Comparison of ENCODE assay signal across 10 mouse cellular contexts in the genomic region with DNA sequence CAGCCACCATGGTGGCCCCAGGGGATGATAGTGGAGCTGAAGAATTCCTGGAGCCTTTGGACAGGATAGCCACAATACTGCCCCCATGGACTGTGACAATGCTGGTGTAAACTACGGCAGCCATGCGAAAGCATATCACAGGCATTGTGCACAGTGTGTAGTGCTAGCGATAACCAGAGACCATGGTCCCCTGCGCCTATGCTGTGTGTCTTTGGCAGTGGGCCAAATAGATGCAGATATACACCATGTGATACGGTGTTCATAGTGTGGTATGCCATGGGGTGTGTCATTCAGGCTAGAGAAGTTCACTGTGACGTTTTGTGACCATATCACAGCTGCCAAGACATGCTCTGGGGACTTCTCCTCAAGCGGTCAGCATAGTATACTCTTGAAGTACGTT.
DNase-seq lines count a peak whose midpoint lies in the region; ATAC-seq and TF ChIP-seq lines count a peak whose summit lies in the region.
"Had no signal": no experiment of that assay in that cellular context is flagged by ENCODE, and none has a peak within 500 bp of the region (broad histone marks: within the 10 kb centered on the region; RNA-seq: fewer than 3 reads in every experiment).

No protein-coding gene starts in this region.

- no peak overlapping the region for H3K9ac ChIP-seq in heart, postnatal 0 days (replicated peaks; ENCODE audit: low read depth, low read length)
- H3K9ac ChIP-seq in MEL (ENCODE audit: control insufficient read depth, low read depth, low read length, poor library complexity, severe bottlenecking) = no peak overlapping the region
- H3K9ac ChIP-seq in forebrain, embryonic 12.5 days = no peak overlapping the region
- no peak overlapping the region for H3K9ac ChIP-seq in limb, embryonic 13.5 days

- peak overlapping the region; percentile 23; the same call in 1 of the 2 replicates for H3K4me2 ChIP-seq in heart, postnatal 0 days (ENCODE audit: low read depth, low read length)
- H3K4me2 ChIP-seq in forebrain, embryonic 12.5 days = no peak overlapping the region
- H3K4me2 ChIP-seq in limb, embryonic 13.5 days (replicated peaks) = no peak overlapping the region

- no peak for TF ChIP-seq RAD21 in MEL (IDR thresholded peaks at IDR 0.05; ENCODE audit: low read depth, low read length)

- peaks cover 22% of the 10 kb centered on the region for H3K4me1 ChIP-seq in heart, postnatal 0 days (ENCODE audit: control insufficient read depth, insufficient read depth)
- H3K4me1 ChIP-seq in MEL (ENCODE audit: control insufficient read depth in 1 of 2, insufficient read depth in 2 of 2, low read length in 2 of 2) = 0 out of 4 replicates have a peak, but pooled peaks cover 0 to 3% of the 10 kb centered on the region in 2 experiments
- H3K4me1 ChIP-seq in forebrain, embryonic 12.5 days = peaks cover 23% of the 10 kb centered on the region
- peaks cover 49% of the 10 kb centered on the region for H3K4me1 ChIP-seq in limb, embryonic 13.5 days

- H3K27me3 ChIP-seq in heart, postnatal 0 days (ENCODE audit: control insufficient read depth, insufficient read depth, low read length) = no peaks in the 10 kb centered on the region
- no peaks in the 10 kb centered on the region for H3K27me3 ChIP-seq in MEL (ENCODE audit: control insufficient read depth in 1 of 2, insufficient read depth in 2 of 2, low read length in 2 of 2)
- no peaks in the 10 kb centered on the region for H3K27me3 ChIP-seq in forebrain, embryonic 12.5 days
- no peaks in the 10 kb centered on the region for H3K27me3 ChIP-seq in limb, embryonic 13.5 days
- H3K27me3 ChIP-seq: CH12.LX had no signal

- no peaks in the 10 kb centered on the region for H3K9me3 ChIP-seq in heart, postnatal 0 days (replicated peaks; ENCODE audit: control insufficient read depth, low read length)
- H3K9me3 ChIP-seq in MEL (replicated peaks; ENCODE audit: insufficient read depth, low read length) = no peaks in the 10 kb centered on the region
- peaks cover 9% of the 10 kb centered on the region for H3K9me3 ChIP-seq in forebrain, embryonic 12.5 days
- H3K9me3 ChIP-seq in limb, embryonic 13.5 days = peaks cover 14% of the 10 kb centered on the region

- H3K79me2 ChIP-seq in MEL (ENCODE audit: control insufficient read depth, insufficient read depth, low read length, poor library complexity) = no peaks in the 10 kb centered on the region

- no peak for TF ChIP-seq POLR2A in MEL (IDR thresholded peaks at IDR 0.05; ENCODE audit: control insufficient read depth in 1 of 2, insufficient read depth in 1 of 2, low read depth in 1 of 2, low read length in 2 of 2, poor library complexity in 1 of 2)

- H3K4me3 ChIP-seq in heart, postnatal 0 days (ENCODE audit: low read depth, low read length) = no peak overlapping the region
- no peak overlapping the region for H3K4me3 ChIP-seq in MEL (ENCODE audit: control insufficient read depth in 1 of 2, insufficient read depth in 1 of 2, low read depth in 2 of 2, low read length in 2 of 2)
- no peak overlapping the region for H3K4me3 ChIP-seq in forebrain, embryonic 12.5 days (replicated peaks)
- no peak overlapping the region for H3K4me3 ChIP-seq in limb, embryonic 13.5 days

- 15% methylated on average over 8 of the region's 8 CpGs for WGBS in heart, postnatal 0 days
- 68% methylated on average over 8 of the region's 8 CpGs for WGBS in forebrain, embryonic 12.5 days
- 60% methylated on average over 8 of the region's 8 CpGs for WGBS in limb, embryonic 13.5 days

- TF ChIP-seq CTCF in heart, postnatal 0 days (IDR thresholded peaks at IDR 0.05; ENCODE audit: low read depth) = no peak
- TF ChIP-seq CTCF in MEL (IDR thresholded peaks at IDR 0.05 in 2 of 3, conservative IDR thresholded peaks at IDR 0.05 in 1 of 3; ENCODE audit: control insufficient read depth in 1 of 3, insufficient read depth in 1 of 3, low read depth in 2 of 3, low read length in 3 of 3, poor library complexity in 1 of 3, severe bottlenecking in 1 of 3) = no peak

- peaks cover 4% of the 10 kb centered on the region; the same call in 1 of the 2 replicates for H3K36me3 ChIP-seq in heart, postnatal 0 days (replicated peaks; ENCODE audit: control insufficient read depth, insufficient read depth, low read length)
- H3K36me3 ChIP-seq in MEL (ENCODE audit: control insufficient read depth in 1 of 2, insufficient read depth in 2 of 2, low read length in 2 of 2) = no peaks in the 10 kb centered on the region
- no peaks in the 10 kb centered on the region for H3K36me3 ChIP-seq in forebrain, embryonic 12.5 days (replicated peaks)
- peaks cover 20% of the 10 kb centered on the region for H3K36me3 ChIP-seq in limb, embryonic 13.5 days

- no peak for TF ChIP-seq EP300 in heart, postnatal 0 days (IDR thresholded peaks at IDR 0.05; ENCODE audit: low read depth)
- TF ChIP-seq EP300 in MEL (IDR thresholded peaks at IDR 0.05; ENCODE audit: low read depth in 1 of 2, low read length in 2 of 2) = peak; percentile 13 to 22; a peak in 1 of 4 replicates

- DNase-seq in heart, postnatal 0 days (ENCODE audit: low spot score) = peak; percentile 35
- no peak for DNase-seq in heart, adult 18-20 months
- peak; percentile 70 for DNase-seq in MEL (ENCODE audit: low read depth, low spot score)
- no peak for DNase-seq in B cell, adult 2 months
- DNase-seq in cerebellum, adult 9-11 months = no peak
- DNase-seq: lung, postnatal 36 days had no signal

- no peak overlapping the region; the same call in 1 of the 2 replicates for H3K27ac ChIP-seq in heart, postnatal 0 days (ENCODE audit: low read depth)
- H3K27ac ChIP-seq in MEL (ENCODE audit: control insufficient read depth, low read depth, low read length) = no peak overlapping the region
- peak overlapping the region; percentile 61; the same call in 1 of the 2 replicates for H3K27ac ChIP-seq in forebrain, embryonic 12.5 days
- H3K27ac ChIP-seq in limb, embryonic 13.5 days = peak overlapping the region; percentile 92

- peak; percentile 76 for ATAC-seq in heart, postnatal 0 days (ENCODE audit: insufficient read depth, low read depth)
- ATAC-seq in forebrain, embryonic 12.5 days (ENCODE audit: low FRiP score) = peak; percentile 62; the same call in 1 of the 2 replicates
- peak; percentile 71 for ATAC-seq in limb, embryonic 13.5 days (ENCODE audit: low FRiP score, low read depth)
- no peak for ATAC-seq in erythroid progenitor cell, adult 5-6 weeks (replicated peaks; ENCODE audit: low FRiP score, poor library complexity, severe bottlenecking)

TF ChIP-seq in MEL, 35 proteins besides CTCF, POLR2A, EP300 and RAD21 (continues in another document):
- TF ChIP-seq CHD1 (IDR thresholded peaks at IDR 0.05; ENCODE audit: low read depth, low read length) (no peak), GATA1 (IDR thresholded peaks at IDR 0.05; ENCODE audit: low read depth, low read length) (no peak), GABPA (IDR thresholded peaks at IDR 0.05; ENCODE audit: low read depth, low read length) (no peak), RCOR1 (IDR thresholded peaks at IDR 0.05; ENCODE audit: low read depth, low read length) (no peak), ZC3H11A (IDR thresholded peaks at IDR 0.05; ENCODE audit: low read depth, low read length) (no peak), NRF1 (IDR thresholded peaks at IDR 0.05; ENCODE audit: insufficient read depth, low read depth, low read length, poor library complexity, severe bottlenecking) (no peak), TAL1 (IDR thresholded peaks at IDR 0.05; ENCODE audit: low read length) (no peak), ELF1 (IDR thresholded peaks at IDR 0.05; ENCODE audit: low read depth, low read length) (no peak), MAX (IDR thresholded peaks at IDR 0.05; ENCODE audit: low read length) (peak; percentile 43; the same call in 1 of the 2 replicates), MYC (IDR thresholded peaks at IDR 0.05; ENCODE audit: low read depth, low read length) (no peak), UBTF (IDR thresholded peaks at IDR 0.05; ENCODE audit: borderline replicate concordance, insufficient read depth, low read depth, low read length) (no peak), E2F4 (IDR thresholded peaks at IDR 0.05; ENCODE audit: borderline replicate concordance, low read depth, low read length) (no peak), CHD2 (IDR thresholded peaks at IDR 0.05; ENCODE audit: low read length) (no peak), ZNF384 (IDR thresholded peaks at IDR 0.05; ENCODE audit: low read depth, low read length) (no peak), POLR2AphosphoS2 (IDR thresholded peaks at IDR 0.05; ENCODE audit: low read length) (no peak), SMC3 (IDR thresholded peaks at IDR 0.05; ENCODE audit: low read depth, low read length) (no peak), TBP (IDR thresholded peaks at IDR 0.05; ENCODE audit: low read depth, low read length) (no peak), SIN3A (IDR thresholded peaks at IDR 0.05; ENCODE audit: low read length) (no peak), ETS1 (IDR thresholded peaks at IDR 0.05; ENCODE audit: low read depth, low read length) (peak; percentile 55), TCF12 (IDR thresholded peaks at IDR 0.05; ENCODE audit: low read depth, low read length) (no peak), POLR2AphosphoS5 (IDR thresholded peaks at IDR 0.05; ENCODE audit: borderline replicate concordance, low read depth, low read length) (no peak), USF2 (IDR thresholded peaks at IDR 0.05; ENCODE audit: borderline replicate concordance in 1 of 2, insufficient read depth in 1 of 2, low read depth in 1 of 2, low read length in 2 of 2) (no peak), MEF2A (IDR thresholded peaks at IDR 0.05; ENCODE audit: extremely low read depth, insufficient replicate concordance, low read depth, low read length, poor library complexity, severe bottlenecking) (no peak), MYB (IDR thresholded peaks at IDR 0.05; ENCODE audit: low read depth, low read length) (no peak), NELFE (IDR thresholded peaks at IDR 0.05; ENCODE audit: low read depth, low read length) (no peak), ZKSCAN1 (IDR thresholded peaks at IDR 0.05; ENCODE audit: low read depth, low read length) (no peak), ZMIZ1 (IDR thresholded peaks at IDR 0.05; ENCODE audit: low read depth, low read length) (no peak), HCFC1 (IDR thresholded peaks at IDR 0.05; ENCODE audit: low read depth, low read length) (no peak), USF1 (IDR thresholded peaks at IDR 0.05; ENCODE audit: low read depth, low read length) (peak; percentile 65; the same call in 1 of the 2 replicates), MAZ (IDR thresholded peaks at IDR 0.05; ENCODE audit: low read depth, low read length) (no peak), MXI1 (IDR thresholded peaks at IDR 0.05; ENCODE audit: low read depth, low read length) (peak; percentile 58; the same call in 1 of the 2 replicates), MAFK (IDR thresholded peaks at IDR 0.05; ENCODE audit: borderline replicate concordance, low read depth, low read length) (no peak), JUND (IDR thresholded peaks at IDR 0.05; ENCODE audit: low read depth, low read length) (no peak), KAT2A (conservative IDR thresholded peaks at IDR 0.05; ENCODE audit: low read depth, low read length) (no peak)

Comparison
In these comparisons a context has a peak if more than half of its experiments do, and no peak if none do; other contexts are left out.
1. DNase-seq: peak in heart, postnatal 0 days (single experiment) and MEL (single experiment); none in heart, adult 18-20 months (0 of 2), B cell, adult 2 months (0 of 2) and cerebellum, adult 9-11 months (single experiment).
2. H3K27ac ChIP-seq: peak in forebrain, embryonic 12.5 days (single experiment) and limb, embryonic 13.5 days (single experiment); none in heart, postnatal 0 days (single experiment) and MEL (single experiment).